Mouse (Mus musculus) right cerebral cortex, postnatal 4 days (tissue): ENCODE measurements around the gene Tm9sf2.

Experiments
- DNase-seq: peaks from one replicate; pipeline ENCODE4 v3.0.0-alpha.2; 2022

The Tm9sf2 gene

DNA sequence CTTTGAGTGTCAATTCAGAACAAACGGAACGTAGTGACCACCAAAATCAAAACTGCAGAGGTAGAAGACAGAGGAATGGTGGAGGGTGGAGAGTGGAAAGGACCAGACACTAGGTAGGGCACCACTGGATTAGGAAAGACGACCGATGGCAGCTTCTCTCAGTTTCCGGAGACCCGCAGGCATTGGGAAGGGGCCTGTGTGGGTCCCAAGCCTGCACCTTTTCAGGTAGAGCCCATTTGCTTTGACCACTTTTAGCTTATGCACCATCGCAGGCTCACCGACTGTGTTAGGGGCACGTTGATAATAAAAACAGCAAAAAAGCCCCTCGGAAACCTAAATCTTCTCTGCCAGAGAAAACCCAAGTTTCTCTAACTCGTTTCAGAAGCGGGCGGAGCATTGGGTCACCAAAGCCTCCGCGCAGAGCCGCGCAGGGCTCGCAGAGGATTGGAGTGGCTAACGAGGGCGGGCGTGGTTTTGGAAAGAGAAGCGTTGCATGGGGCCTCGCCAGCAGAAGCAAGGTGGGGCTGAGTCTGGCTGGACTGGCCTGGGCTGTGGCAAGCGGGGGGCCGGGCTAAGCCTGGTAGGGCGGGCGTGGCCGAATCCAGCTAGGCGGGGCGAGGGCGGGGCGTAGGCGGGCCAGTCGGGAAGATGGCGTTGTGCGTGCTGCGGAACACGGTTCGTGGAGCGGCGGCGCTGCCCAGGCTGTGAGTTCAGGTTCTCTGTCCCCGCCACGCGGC is 74.4 kb downstream of the Tm9sf2 start, which contains the start of gene Clybl:
Gene Clybl, plus strand, starts transcription at position 627 of the 737 bp plus-strand sequence.
- peak; percentile 85 for DNase-seq

DNA sequence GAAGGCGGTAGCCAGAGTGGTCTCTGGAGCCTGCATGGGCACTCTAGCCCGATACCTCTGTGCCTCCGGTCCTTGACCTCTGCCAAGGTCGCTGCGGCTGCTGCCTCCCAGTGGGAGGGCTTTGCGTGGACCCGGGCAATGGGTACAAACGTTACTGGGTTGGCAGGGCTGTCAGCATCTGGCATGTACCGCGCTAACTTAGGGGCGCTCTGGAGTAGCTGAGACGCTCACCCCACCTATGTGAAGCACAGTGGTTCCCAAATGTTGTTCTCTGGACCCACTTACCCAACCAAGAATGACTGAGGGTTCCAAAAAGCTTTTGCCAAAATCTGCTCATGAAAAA is 74.9 kb downstream of the Tm9sf2 start:
- no peak for DNase-seq

DNA sequence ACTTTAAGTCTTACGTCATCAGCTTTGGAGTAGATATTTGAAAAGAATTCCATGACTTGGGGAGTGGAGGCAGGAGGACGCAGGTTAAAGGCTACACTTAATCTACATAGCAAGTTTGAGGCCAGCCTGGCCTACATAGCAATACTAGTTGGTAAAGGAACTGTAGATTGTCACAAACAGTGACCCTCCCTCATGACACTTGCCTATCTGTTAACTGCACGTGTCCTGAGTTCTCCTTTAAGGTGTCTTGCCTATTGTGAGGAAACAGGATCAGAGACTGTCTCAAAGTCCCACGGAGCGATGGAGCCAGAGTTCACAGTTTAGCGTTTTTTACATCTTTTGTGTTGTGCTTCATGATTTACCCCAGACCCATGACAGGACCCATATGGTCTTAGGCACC is 75.4 kb downstream of the Tm9sf2 start:
- no peak for DNase-seq

GRCm38 (mm10) chr14:122183974-122184373 is 77.1 kb downstream of the Tm9sf2 start:
- DNase-seq = no peak

- DNase-seq = no peak
Observed at GRCm38 (mm10) chr14:122188250-122188649, 81.4 kb downstream of the Tm9sf2 start.

DNA sequence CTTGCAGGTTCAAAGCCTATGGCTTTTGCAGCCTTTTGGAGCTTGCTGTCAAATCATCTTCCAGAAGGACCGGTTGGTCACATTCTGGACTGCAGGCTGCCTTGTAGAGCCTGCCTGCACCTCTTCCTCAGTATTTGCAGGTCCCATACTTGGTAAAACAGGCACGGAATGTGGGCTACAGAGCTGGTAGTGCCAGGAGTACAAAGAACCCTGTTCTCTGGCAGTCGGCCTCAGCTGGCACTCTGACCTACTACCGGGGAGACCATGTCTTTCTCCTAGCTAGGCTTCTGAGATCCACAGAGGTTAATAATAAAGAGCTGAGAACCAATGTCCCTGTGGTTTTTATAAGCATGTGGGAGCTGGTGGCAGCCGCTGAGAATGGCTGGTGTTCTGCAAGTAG is 83.1 kb downstream of the Tm9sf2 start:
- DNase-seq = peak; percentile 33

- no peak for DNase-seq
Observed at GRCm38 (mm10) chr14:122190527-122190926, 83.7 kb downstream of the Tm9sf2 start.

DNA sequence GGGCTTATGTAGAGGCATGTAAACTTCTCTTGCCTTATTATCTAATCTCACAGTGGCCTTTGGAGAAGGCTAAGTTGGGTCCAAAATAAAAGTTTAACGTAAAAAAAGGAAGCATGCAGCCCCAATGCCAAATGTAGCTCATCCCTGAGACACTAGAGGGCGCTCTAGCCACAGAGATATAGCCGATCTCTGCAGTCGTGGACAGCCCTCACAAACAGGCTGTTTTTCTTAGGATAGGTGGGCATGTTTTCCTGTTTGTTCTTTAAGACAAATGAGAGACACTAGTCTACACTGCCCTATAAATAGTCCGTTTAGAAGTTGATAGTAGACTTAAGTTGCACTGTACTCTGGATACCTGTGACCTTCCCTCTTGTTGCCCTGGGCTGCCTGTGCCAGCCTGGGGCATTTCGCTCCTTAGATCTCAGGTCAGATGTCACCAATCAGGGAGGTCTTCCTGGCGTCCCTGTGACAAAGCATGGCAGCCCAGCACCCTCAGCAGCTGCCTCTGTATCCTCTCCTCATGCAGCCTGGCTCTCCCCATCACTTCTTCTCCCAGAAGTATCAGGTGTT is 84.2 kb downstream of the Tm9sf2 start:
- DNase-seq = peak; percentile 77

DNA sequence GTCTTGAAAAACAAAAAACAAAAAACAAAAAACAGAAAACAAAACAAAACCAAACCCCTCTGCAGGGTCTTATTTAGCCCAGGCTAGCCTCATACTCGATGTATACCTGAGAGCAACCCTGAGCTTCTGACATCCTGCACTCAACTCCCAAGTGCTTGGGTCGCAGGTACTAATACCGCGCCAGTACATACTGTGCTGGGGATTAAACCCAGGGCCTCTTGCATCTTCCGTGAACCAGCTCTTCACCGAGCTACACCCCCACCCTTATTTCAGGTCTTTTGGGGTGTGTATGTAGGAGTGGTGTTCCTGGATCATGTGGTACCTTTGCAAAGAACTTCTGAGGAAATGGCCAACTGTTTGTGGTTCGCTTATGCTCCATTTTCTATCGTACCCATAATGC is 87.8 kb downstream of the Tm9sf2 start:
- no peak for DNase-seq

DNA sequence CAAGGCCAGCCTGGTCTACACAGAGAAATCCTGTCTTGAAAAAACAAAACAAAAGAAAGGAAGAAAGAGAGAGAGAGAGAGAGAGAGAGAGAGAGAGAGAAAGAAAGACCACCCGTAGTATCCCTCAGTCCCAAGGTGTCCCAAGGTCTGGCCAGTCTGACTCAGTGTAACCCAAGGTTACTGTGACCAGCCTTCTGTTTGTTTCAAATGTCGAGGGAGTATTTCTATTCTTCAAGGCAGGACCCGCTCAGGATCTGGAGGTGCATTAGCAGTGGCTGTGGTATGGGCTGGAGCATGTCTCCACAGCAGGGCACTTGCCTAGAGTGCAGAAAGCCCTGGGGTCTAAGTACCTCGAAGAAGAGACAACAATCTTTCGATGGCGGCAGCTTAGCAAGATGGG is 90.0 kb downstream of the Tm9sf2 start:
- no peak for DNase-seq

GRCm38 (mm10) chr14:122200247-122200885 is 93.5 kb downstream of the Tm9sf2 start:
- DNase-seq = no peak

GRCm38 (mm10) chr14:122209177-122209576 is 102.3 kb downstream of the Tm9sf2 start:
- DNase-seq = no peak
